14 mouse cellular contexts compared by ENCODE assay signal in the genomic region with DNA sequence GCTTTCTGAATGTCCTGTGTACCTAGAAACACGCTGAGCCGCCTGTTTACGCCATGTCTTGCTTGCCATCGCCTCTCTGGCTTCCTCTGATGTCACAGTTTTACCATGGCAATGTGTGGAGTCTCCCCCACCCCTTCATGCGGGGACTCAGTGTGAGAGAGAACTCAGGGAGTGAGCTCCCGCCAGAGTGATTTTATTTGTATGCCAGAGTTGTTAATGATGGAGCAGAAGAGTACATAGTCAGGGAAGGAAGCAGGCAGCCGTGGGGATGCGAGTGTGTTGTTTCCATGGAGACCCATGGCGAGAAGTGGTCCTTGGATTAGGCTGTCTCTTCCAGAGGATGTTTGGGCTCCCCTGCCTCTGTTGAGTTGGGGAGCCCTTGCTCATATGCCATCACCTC. TPM values are rescaled to one million over a fixed set of nuclear protein-coding genes. Genes with fewer than 3 reads are reported as not detected.
DNase-seq lines count a peak whose midpoint lies in the region; ATAC-seq and TF ChIP-seq lines count a peak whose summit lies in the region.
"Had no signal": no experiment of that assay in that cellular context is flagged by ENCODE, and none has a peak within 500 bp of the region (broad histone marks: within the 10 kb centered on the region; RNA-seq: fewer than 3 reads in every experiment).

No protein-coding gene starts in this region.

- ATAC-seq in hindbrain, embryonic 12.5 days (ENCODE audit: low FRiP score), result no peak
- no peak for ATAC-seq in hindbrain, embryonic 11.5 days (ENCODE audit: low FRiP score)
- peak; percentile 87 for ATAC-seq in forebrain, postnatal 0 days
- no peak for ATAC-seq in activated CD4-positive, CD25-positive, alpha-beta regulatory T cell, adult 4 months

- no peaks in the 10 kb centered on the region for H3K27me3 ChIP-seq in hindbrain, embryonic 12.5 days
- H3K27me3 ChIP-seq in hindbrain, embryonic 11.5 days (ENCODE audit: control insufficient read depth, insufficient read depth, low read length), result no peaks in the 10 kb centered on the region
- no peaks in the 10 kb centered on the region for H3K27me3 ChIP-seq in forebrain, postnatal 0 days (ENCODE audit: insufficient read depth, low read length)
- H3K27me3 ChIP-seq: limb, embryonic 13.5 days; lung, embryonic 15.5 days; stomach, embryonic 15.5 days had no signal

- no peak overlapping the region for H3K4me2 ChIP-seq in hindbrain, embryonic 12.5 days (replicated peaks)
- no peak overlapping the region for H3K4me2 ChIP-seq in hindbrain, embryonic 11.5 days (replicated peaks; ENCODE audit: low read depth, low read length)
- H3K4me2 ChIP-seq in forebrain, postnatal 0 days (ENCODE audit: low read depth), result no peak overlapping the region
- H3K4me2 ChIP-seq: limb, embryonic 13.5 days; lung, embryonic 15.5 days; stomach, embryonic 15.5 days had no signal

- peaks cover 89% of the 10 kb centered on the region for H3K36me3 ChIP-seq in hindbrain, embryonic 12.5 days
- H3K36me3 ChIP-seq in hindbrain, embryonic 11.5 days (ENCODE audit: control insufficient read depth, insufficient read depth, low read length), result 0 out of 2 replicates have a peak, but pooled peaks cover 2% of the 10 kb centered on the region
- H3K36me3 ChIP-seq in forebrain, postnatal 0 days (ENCODE audit: insufficient read depth), result peaks cover 81% of the 10 kb centered on the region

- H3K27ac ChIP-seq in hindbrain, embryonic 12.5 days, result peak overlapping the region; percentile 56
- H3K27ac ChIP-seq in hindbrain, embryonic 11.5 days (ENCODE audit: low read depth, low read length), result no peak overlapping the region
- peak overlapping the region; percentile 75 for H3K27ac ChIP-seq in forebrain, postnatal 0 days (ENCODE audit: low read depth, low read length)
- H3K27ac ChIP-seq: kidney, postnatal 0 days; limb, embryonic 13.5 days; lung, embryonic 15.5 days; stomach, embryonic 15.5 days had no signal

- TF ChIP-seq CTCF in forebrain, postnatal 0 days (IDR thresholded peaks at IDR 0.05; ENCODE audit: low read depth), result no peak

- H3K9me3 ChIP-seq in hindbrain, embryonic 12.5 days (replicated peaks), result no peaks in the 10 kb centered on the region
- H3K9me3 ChIP-seq in hindbrain, embryonic 11.5 days (ENCODE audit: control insufficient read depth, low read length), result no peaks in the 10 kb centered on the region
- H3K9me3 ChIP-seq in forebrain, postnatal 0 days (ENCODE audit: low read length), result no peaks in the 10 kb centered on the region
- H3K9me3 ChIP-seq: G1E; limb, embryonic 13.5 days; lung, embryonic 15.5 days; stomach, embryonic 15.5 days had no signal

- WGBS in hindbrain, embryonic 12.5 days, result 71% methylated on average over 9 of the region's 9 CpGs
- WGBS in hindbrain, embryonic 11.5 days, result 72% methylated on average over 9 of the region's 9 CpGs
- WGBS in forebrain, postnatal 0 days, result 43% methylated on average over 9 of the region's 9 CpGs

- no peak overlapping the region for H3K4me3 ChIP-seq in hindbrain, embryonic 12.5 days
- H3K4me3 ChIP-seq in hindbrain, embryonic 11.5 days (ENCODE audit: low read depth, low read length), result no peak overlapping the region
- H3K4me3 ChIP-seq in forebrain, postnatal 0 days (ENCODE audit: low read depth, low read length), result no peak overlapping the region
- H3K4me3 ChIP-seq: limb, embryonic 13.5 days; lung, embryonic 15.5 days; stomach, embryonic 15.5 days had no signal

- no peak overlapping the region for H3K9ac ChIP-seq in hindbrain, embryonic 12.5 days
- no peak overlapping the region for H3K9ac ChIP-seq in hindbrain, embryonic 11.5 days (ENCODE audit: low read depth, low read length)
- no peak overlapping the region for H3K9ac ChIP-seq in forebrain, postnatal 0 days
- H3K9ac ChIP-seq: limb, embryonic 13.5 days; lung, embryonic 15.5 days; stomach, embryonic 15.5 days had no signal

- H3K4me1 ChIP-seq in hindbrain, embryonic 12.5 days, result peaks cover 20% of the 10 kb centered on the region
- peaks cover 2% of the 10 kb centered on the region; the same call in 1 of the 2 replicates for H3K4me1 ChIP-seq in hindbrain, embryonic 11.5 days (replicated peaks; ENCODE audit: control insufficient read depth, insufficient read depth, low read length)
- H3K4me1 ChIP-seq in forebrain, postnatal 0 days (ENCODE audit: insufficient read depth), result 0 out of 2 replicates have a peak, but pooled peaks cover 6% of the 10 kb centered on the region
- H3K4me1 ChIP-seq: limb, embryonic 13.5 days; lung, embryonic 15.5 days; stomach, embryonic 15.5 days had no signal

- no peak for DNase-seq in hindbrain, embryonic 11.5 days (ENCODE audit: low spot score)
- peak; percentile 75 for DNase-seq in forebrain, postnatal 0 days
- DNase-seq in layer of hippocampus, postnatal 10 days (ENCODE audit: low spot score in 2 of 2), result peak; percentile 37 to 58
- peak; percentile 76 to 87 for DNase-seq in right cerebral cortex, postnatal 10 days (ENCODE audit: low spot score in 2 of 2)
- no peak for DNase-seq in lung, postnatal 36 days
- no peak for DNase-seq in thymus, postnatal 4 days
- DNase-seq: retina, postnatal 1 day had no signal

RNA-seq across cellular contexts. Expression of a gene that starts 47.0 kb away (rescaled TPM):
- polyA plus RNA-seq in hindbrain, embryonic 12.5 days (2016; fragmentation: Nextera tagmentation; extraction: Ambion mirVana), result 2.0 and 2.2 TPM in 2 replicates
- polyA plus RNA-seq in hindbrain, embryonic 11.5 days (2014; fragmentation: Nextera tagmentation; extraction: Ambion mirVana), result 1.8 TPM in 2 replicates
- 1.8 TPM in 2 replicates for total RNA-seq in forebrain, postnatal 0 days (2014; rRNA removed)
- 0.63 and 1.1 TPM in 2 replicates for polyA plus RNA-seq in forebrain, postnatal 0 days (2015; fragmentation: Nextera tagmentation; extraction: Ambion mirVana)
- 1 to 10 TPM; 2.8 to 3.2 TPM for total RNA-seq in layer of hippocampus, postnatal 10 days (2021)
- 1 to 10 TPM in 1 of 2 experiments, not detected in 1; 1.1 TPM for polyA plus RNA-seq in activated CD4-positive, CD25-positive, alpha-beta regulatory T cell, adult 4 months (2017; shearing (Covaris generic))
- total RNA-seq: G1E had no signal
- polyA plus RNA-seq: G1E had no signal

Comparison
In these comparisons a context has a peak if more than half of its experiments do, and no peak if none do; other contexts are left out.
1. DNase-seq: peak in forebrain, postnatal 0 days (single experiment), layer of hippocampus, postnatal 10 days (2 of 2) and right cerebral cortex, postnatal 10 days (2 of 2); none in hindbrain, embryonic 11.5 days (single experiment), lung, postnatal 36 days (single experiment) and thymus, postnatal 4 days (single experiment).